Mouse (Mus musculus) hindbrain, embryonic 10.5 days (tissue): ENCODE data around the gene E130308A19Rik. TPM values are rescaled to one million over a fixed set of nuclear protein-coding genes. Genes with fewer than 3 reads are reported as not detected.
A peak's percentile ranks its signal among the peaks of the same experiment; 100 is the strongest.

Source experiments
- DNase-seq: peaks from one replicate; pipeline ENCODE4 v3.0.0-alpha.2; 2017; ENCODE audit warnings: low spot score
- H3K27ac ChIP-seq: fragments of 300-500 bp; sonication (generic); 2 replicates; pipeline ENCODE4 v1.5.1; 2016; ENCODE audit warnings: mild to moderate bottlenecking, moderate library complexity
- H3K27me3 ChIP-seq: fragments of 300-500 bp; sonication (generic); 2 replicates; pipeline ENCODE4 v1.6.1; 2016; ENCODE audit warnings: mild to moderate bottlenecking; ENCODE audit not compliant: poor library complexity, insufficient read depth, severe bottlenecking
- H3K36me3 ChIP-seq: fragments of 300-500 bp; sonication (generic); 2 replicates; pipeline ENCODE4 v1.6.1; 2016; ENCODE audit warnings: mild to moderate bottlenecking, moderate library complexity
- H3K4me1 ChIP-seq: fragments of 300-500 bp; sonication (generic); replicated peaks from 2 replicates; pipeline ENCODE4 v1.6.1; 2016; ENCODE audit warnings: mild to moderate bottlenecking
- H3K4me3 ChIP-seq: fragments of 300-500 bp; sonication (generic); 2 replicates; pipeline ENCODE4 v1.5.1; 2016; ENCODE audit warnings: mild to moderate bottlenecking, moderate library complexity
- H3K9me3 ChIP-seq: fragments of 300-500 bp; sonication (generic); 2 replicates; pipeline ENCODE4 v1.6.1; 2016; ENCODE audit warnings: mild to moderate bottlenecking, moderate library complexity
- WGBS: fragments of 180-500 bp; shearing (Covaris S2); methylation state at CpG from one replicate; pipeline ENCODE4 v1.1.7; 2016; 5-methylcytosine and 5-hydroxymethylcytosine counted together
- polyA plus RNA-seq: library from polyadenylated mRNA; unstranded; fragments of >200 nt; fragmentation: Nextera tagmentation; extraction: Ambion mirVana; gene quantifications from 2 replicates; pipeline ENCODE4 v1.2.1, GENCODE M21; 2016

The E130308A19Rik gene
- polyA plus RNA-seq, 1 experiment from 2014 or later, result 52.3 TPM

DNA sequence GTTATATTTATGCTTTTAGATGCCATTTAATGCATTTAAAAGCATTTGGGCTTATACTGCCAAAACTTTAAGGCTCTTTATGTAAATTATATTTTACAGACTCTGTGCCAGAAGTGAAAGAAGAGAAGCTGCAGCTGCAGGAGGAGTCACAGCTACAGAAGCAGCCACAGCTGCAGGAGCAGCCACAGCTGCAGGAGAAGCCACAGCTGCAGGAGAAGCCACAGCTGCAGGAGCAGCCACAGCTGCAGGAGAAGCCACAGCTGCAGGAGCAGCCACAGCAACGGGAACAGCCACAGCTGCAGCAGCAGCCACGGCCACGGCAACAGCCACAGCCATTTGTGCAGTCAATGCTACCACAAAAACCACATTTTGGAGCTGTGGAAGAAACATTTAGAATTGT lies 15.6 kb upstream of the E130308A19Rik start:
- WGBS, result 78% methylated on average over 3 of the region's 3 CpGs

DNA sequence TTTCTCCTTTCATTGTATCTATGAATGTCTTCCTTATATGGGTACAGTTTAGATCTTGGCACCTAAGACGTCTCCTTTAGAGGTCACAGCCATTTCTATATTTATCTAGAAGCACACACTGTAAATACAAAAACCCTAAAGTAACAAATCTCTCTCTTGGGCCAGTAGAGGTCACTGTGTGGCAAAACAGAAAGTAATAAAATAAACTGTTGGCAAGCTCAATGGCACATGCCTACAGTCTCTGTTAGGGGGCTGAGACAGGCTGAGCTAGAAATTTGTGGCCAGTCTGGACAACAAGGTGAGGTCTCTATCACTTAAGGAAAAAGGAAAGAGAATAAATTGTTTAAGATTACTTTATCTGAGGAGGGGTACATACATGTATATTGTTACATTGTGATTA lies 11.0 kb upstream of the E130308A19Rik start:
- 53% methylated on average over 1 of the region's 1 CpGs for WGBS
- DNase-seq, result no peak

More for the DNA sequence above, 15.6 kb upstream of the E130308A19Rik start:
- DNase-seq, result no peak
- no peaks in the 10 kb centered on the region for H3K9me3 ChIP-seq
- H3K27me3 ChIP-seq, result no peaks in the 10 kb centered on the region
- no peaks in the 10 kb centered on the region for H3K36me3 ChIP-seq
- H3K4me3 ChIP-seq, result no peak overlapping the region
- no peak overlapping the region for H3K27ac ChIP-seq
- H3K4me1 ChIP-seq, result no peaks in the 10 kb centered on the region

DNA sequence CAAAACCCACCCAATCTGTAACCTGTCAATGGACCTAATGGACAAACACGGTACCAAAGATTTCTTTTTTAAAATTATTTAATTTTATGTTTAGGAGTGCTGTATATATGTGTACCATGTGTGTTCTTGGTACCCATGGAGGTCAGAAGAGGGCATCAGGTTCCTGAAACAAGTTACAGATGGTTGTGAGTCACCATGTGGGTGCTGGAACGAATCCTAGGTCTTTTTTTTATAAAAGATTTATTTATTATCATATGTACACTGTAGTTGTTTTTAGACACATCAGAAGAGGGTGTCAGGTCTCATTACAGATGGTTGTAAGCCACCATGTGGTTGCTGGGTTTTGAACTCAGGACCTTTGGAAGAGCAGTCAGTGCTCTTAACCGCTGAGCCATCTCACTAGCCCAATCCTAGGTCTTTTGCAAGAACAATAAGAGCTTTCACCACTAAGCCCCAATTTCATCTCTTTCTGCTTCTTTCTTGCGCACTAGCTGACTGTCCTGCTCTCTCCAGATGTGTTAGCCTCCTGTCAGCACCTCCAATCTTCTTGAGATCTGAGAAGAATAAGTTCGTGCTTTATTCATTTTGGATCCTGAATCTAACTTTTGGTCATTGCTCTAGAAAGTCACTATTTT lies 6.3 kb upstream of the E130308A19Rik start:
- Histone ChIP-seq H3K9me3 (no peaks in the 10 kb centered on the region), H3K4me1 (no peaks in the 10 kb centered on the region), H3K4me3 (no peak overlapping the region), H3K27ac (no peak overlapping the region), H3K27me3 (no peaks in the 10 kb centered on the region), H3K36me3 (no peaks in the 10 kb centered on the region)
- 89% methylated on average over 5 of the region's 5 CpGs for WGBS
- no peak for DNase-seq

More for the DNA sequence above, 11.0 kb upstream of the E130308A19Rik start:
- Histone ChIP-seq H3K4me1 (no peaks in the 10 kb centered on the region), H3K36me3 (no peaks in the 10 kb centered on the region), H3K9me3 (no peaks in the 10 kb centered on the region), H3K27me3 (no peaks in the 10 kb centered on the region), H3K27ac (no peak overlapping the region), H3K4me3 (no peak overlapping the region)

DNA sequence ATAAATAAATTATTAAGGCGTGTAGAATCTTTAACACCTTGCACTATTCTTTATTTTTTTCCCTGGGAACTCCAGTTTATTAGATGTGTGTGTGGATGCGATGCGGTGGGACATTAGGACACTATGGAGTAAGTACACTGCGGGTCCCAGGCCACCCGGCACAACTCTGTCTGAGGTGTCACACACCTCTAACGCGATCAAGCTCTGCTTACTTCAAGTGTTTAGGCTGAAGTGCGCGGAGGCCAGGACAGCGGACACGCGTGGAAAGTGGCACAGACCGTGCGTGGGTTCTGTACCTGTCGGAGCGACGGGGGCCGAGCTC lies 374 bp upstream of the E130308A19Rik start:
- H3K4me1 ChIP-seq, result peaks cover 40% of the 10 kb centered on the region
- no peaks in the 10 kb centered on the region for H3K27me3 ChIP-seq
- peak overlapping the region; percentile 99 for H3K27ac ChIP-seq
- 2% methylated on average over 18 of the region's 18 CpGs for WGBS
- no peaks in the 10 kb centered on the region for H3K36me3 ChIP-seq
- no peaks in the 10 kb centered on the region for H3K9me3 ChIP-seq
- DNase-seq, result no peak
- peak overlapping the region; percentile 94 for H3K4me3 ChIP-seq

DNA sequence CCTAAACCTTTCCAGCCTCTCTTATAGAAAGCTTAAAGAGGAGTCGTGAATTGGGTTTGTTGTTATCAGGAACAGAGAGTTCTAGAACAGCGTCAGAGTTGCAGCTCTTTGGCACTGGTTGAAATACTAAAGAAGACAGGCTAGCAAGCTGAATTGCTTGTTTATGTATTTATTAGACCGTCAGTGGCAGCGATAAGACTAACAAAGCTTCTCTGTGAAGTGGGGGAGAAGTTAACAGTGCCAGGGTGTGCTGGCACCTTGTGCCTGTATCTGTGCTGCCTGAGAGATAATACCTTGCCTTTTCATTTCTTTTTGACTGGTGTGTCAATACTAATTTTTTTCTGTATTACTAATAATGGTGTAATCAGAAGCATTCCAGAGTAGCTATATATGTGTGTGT lies 2.2 kb downstream of the E130308A19Rik start:
- no peak for DNase-seq
- Histone ChIP-seq H3K9me3 (no peaks in the 10 kb centered on the region), H3K27me3 (no peaks in the 10 kb centered on the region), H3K27ac (no peak overlapping the region), H3K4me3 (peak overlapping the region; percentile 29; the same call in 1 of the 2 replicates), H3K36me3 (no peaks in the 10 kb centered on the region), H3K4me1 (peaks cover 61% of the 10 kb centered on the region)
- 70% methylated on average over 4 of the region's 4 CpGs for whole genome bisulfite sequencing

DNA sequence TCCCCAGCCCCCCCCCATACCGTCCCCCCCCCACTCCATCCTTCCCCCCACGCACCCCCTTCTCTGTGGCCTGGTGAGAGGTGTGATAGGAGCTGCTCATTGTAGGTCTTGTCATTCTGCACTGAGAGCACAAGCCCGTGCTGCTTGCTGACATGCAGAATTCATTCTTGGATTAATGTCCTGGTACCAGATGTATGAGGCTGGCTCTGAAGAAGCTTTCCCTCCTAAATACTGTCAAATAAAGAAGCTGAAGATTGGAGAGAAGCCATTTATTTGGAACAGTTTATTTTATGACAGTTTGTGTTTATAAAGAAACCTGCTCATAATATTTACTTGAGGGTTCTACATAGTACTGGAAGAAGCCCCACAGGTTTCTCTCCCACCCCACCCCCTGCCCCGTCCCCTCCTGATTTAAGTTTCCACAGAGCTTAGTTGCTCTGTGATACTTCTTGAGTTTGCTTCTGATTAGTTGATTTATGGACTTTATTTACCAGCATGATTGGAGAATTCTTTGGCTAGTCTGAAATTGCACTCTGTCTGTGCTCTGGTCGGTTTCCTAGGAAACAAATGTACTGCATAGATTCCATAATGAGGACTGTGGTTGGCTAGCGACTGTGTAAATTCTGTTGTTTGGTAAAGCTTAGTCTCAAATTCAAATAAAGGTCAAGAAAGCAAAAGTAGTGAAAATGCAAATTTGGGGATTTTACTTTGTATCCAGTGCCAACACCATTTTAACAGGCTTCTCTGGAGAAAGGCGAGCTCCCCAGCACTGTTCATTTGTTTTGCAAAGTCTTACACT lies 3.3 kb downstream of the E130308A19Rik start:
- DNase-seq, result no peak
- peak overlapping the region; percentile 62 for H3K27ac ChIP-seq
- H3K4me3 ChIP-seq, result peak overlapping the region; percentile 29
- no peaks in the 10 kb centered on the region for H3K27me3 ChIP-seq
- 26% methylated on average over 7 of the region's 7 CpGs for WGBS
- H3K36me3 ChIP-seq, result no peaks in the 10 kb centered on the region
- H3K9me3 ChIP-seq, result no peaks in the 10 kb centered on the region
- peaks cover 67% of the 10 kb centered on the region for H3K4me1 ChIP-seq

DNA sequence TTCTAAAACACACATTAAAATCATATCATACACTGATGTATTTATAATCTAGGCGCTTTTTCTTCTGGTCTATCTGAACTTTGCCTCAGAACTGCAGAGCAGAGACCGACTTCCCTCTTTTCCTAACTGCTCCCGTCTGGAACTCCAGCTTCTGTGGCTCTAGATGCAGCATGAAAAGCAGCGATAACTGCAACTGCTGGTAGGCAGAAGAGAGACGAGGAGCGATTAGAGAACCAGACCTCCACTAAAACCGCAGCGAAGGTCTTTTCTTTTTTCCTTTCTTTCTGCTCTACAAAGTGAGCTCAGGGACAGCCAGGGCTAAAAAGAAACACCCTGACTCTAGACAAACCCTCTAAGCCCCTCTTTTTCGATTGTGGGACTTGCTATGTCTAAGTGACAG lies 4.1 kb downstream of the E130308A19Rik start:
- no peaks in the 10 kb centered on the region for H3K9me3 ChIP-seq
- H3K4me3 ChIP-seq, result no peak overlapping the region
- no peaks in the 10 kb centered on the region for H3K27me3 ChIP-seq
- DNase-seq, result no peak
- H3K4me1 ChIP-seq, result peaks cover 73% of the 10 kb centered on the region
- no peaks in the 10 kb centered on the region for H3K36me3 ChIP-seq
- H3K27ac ChIP-seq, result no peak overlapping the region; the same call in 1 of the 2 replicates
- WGBS, result 64% methylated on average over 9 of the region's 9 CpGs

DNA sequence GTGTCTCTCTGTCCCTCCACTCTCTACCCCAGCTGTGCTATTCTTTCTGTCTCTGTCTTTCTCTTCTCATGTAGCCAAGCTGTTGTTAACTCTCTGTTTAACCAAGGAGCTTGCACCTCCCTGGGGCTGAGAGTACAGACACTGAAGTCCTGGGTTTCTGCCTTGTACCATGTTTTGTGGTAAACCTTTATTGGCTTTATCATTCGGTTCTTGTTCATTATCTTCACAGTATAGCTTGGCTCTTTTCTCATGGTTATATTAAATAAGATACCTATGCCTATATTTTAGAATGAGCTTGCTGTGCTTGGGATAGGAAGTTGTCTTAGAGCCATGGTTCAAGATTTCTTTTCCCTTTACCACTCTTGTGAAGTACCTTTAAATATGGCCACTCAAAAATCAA lies 8.5 kb downstream of the E130308A19Rik start:
- Histone ChIP-seq H3K27me3 (no peaks in the 10 kb centered on the region), H3K4me3 (no peak overlapping the region), H3K4me1 (peaks cover 65% of the 10 kb centered on the region), H3K27ac (no peak overlapping the region), H3K9me3 (no peaks in the 10 kb centered on the region), H3K36me3 (no peaks in the 10 kb centered on the region)
- 69% methylated on average over 1 of the region's 1 CpGs for WGBS
- DNase-seq, result no peak

DNA sequence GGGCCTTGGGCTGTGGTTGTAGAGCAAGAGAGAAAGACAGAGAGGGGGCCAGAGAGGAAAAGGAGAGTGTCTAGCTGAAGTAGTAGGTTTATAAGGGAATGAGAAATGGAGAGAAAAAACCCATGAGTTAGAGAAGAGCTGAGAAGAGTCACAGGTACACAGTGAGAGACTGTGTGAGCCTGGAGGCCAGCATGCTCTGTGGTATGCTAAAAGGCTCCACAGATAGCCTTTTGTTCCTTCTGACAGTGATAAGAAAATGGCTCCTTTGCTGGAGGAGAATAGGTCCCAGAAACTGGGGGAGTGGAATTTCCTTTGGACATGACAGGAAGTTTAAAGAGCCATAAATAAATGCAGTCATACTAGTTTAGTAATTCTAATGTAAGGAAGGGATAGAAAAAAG lies 13.2 kb downstream of the E130308A19Rik start:
- no peak for DNase-seq
- Histone ChIP-seq H3K4me1 (peaks cover 29% of the 10 kb centered on the region), H3K4me3 (no peak overlapping the region)

DNA sequence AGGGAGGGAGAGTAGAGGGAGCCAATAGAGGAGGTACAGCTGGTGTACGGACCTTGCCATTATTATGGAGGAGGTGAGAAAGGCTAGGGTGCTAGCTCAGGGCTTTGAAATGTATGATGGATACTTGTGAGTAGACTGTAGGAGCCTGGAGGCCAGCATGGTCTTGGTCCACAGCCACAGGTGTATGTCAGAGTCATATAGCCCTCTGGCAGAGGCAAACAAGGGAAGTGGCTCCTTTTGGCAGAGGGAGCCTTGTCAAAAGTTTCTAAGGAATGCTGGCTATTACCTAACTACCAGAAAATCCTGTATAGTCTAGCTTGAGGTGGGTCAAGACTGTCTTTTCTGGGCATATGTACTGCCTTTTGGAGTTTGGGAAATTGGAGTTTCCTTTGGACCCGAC lies 14.7 kb downstream of the E130308A19Rik start:
- H3K36me3 ChIP-seq, result no peaks in the 10 kb centered on the region
- no peaks in the 10 kb centered on the region for H3K27me3 ChIP-seq
- DNase-seq, result no peak
- no peak overlapping the region for H3K4me3 ChIP-seq
- no peak overlapping the region; the same call in 1 of the 2 replicates for H3K27ac ChIP-seq
- 94% methylated on average over 2 of the region's 2 CpGs for WGBS
- peaks cover 17% of the 10 kb centered on the region for H3K4me1 ChIP-seq
- H3K9me3 ChIP-seq, result no peaks in the 10 kb centered on the region

More for the DNA sequence above, 13.2 kb downstream of the E130308A19Rik start:
- Histone ChIP-seq H3K36me3 (no peaks in the 10 kb centered on the region), H3K27me3 (no peaks in the 10 kb centered on the region), H3K27ac (peak overlapping the region; percentile 75), H3K9me3 (no peaks in the 10 kb centered on the region)

DNA sequence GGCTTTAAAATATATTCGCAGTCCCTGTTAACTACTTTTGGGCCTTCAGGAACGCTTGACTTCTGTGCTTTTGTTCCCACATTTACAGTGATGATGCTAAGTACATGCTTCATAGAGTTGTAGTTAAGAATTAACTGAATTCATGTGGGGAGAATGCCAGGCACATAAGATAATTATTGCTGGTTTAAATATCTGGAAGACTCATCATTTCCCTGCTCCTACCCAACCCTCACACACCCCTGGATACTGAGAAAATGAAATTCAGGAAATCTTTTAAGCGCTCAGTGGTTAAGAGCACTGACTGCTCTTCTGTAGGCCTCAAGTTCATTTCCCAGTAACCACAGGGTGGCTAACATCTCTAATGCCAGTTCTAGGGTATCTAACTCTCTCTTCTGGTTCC lies 16.0 kb downstream of the E130308A19Rik start:
- H3K4me3 ChIP-seq, result no peak overlapping the region
- no peaks in the 10 kb centered on the region for H3K36me3 ChIP-seq
- DNase-seq, result no peak
- no peaks in the 10 kb centered on the region for H3K27me3 ChIP-seq
- 88% methylated on average over 3 of the region's 3 CpGs for WGBS
- H3K4me1 ChIP-seq, result peaks cover 14% of the 10 kb centered on the region
- no peaks in the 10 kb centered on the region for H3K9me3 ChIP-seq
- no peak overlapping the region for H3K27ac ChIP-seq

DNA sequence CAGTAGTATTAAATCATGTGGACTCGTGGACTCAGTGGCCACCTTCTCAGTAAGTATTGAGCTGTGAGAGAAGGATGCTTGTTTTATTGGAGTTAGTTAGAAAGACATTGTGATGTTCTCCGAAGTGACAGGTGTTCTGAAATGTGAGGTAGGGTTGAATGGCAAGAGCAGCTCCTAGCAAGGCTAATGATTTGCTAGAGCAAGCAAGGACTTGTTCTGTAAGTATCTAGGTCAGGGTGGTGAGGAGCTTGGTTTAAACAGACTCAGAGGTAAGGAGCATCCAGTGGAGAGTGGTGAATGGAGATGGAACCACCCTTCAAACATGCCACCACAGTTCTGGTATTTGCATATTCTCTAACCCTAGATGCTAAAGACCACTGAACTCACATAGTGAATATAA lies 16.6 kb downstream of the E130308A19Rik start:
- Histone ChIP-seq H3K36me3 (no peaks in the 10 kb centered on the region), H3K4me1 (peaks cover 14% of the 10 kb centered on the region), H3K27me3 (no peaks in the 10 kb centered on the region), H3K4me3 (no peak overlapping the region), H3K27ac (no peak overlapping the region), H3K9me3 (no peaks in the 10 kb centered on the region)
- DNase-seq, result no peak
- 91% methylated on average over 2 of the region's 2 CpGs for WGBS

DNA sequence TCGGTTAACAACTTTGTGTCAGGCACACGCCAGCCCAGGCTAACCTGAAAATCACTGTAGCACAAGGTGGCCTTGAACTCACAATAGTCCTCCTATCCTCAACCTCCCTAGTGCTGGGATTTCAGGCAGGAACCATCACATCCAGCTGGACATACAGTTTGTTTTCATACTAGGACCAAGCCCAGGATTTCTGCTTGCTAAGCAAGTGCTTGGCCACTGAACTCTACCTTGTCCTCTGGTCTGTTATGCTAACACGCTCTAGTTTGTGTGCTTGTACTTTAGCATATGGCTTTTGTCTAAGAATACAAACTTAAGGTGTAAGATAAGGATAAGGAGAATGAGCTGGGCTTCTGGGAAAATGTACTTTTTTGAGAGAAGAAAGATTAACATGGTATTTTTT lies 18.4 kb downstream of the E130308A19Rik start:
- Histone ChIP-seq H3K36me3 (no peaks in the 10 kb centered on the region), H3K27ac (no peak overlapping the region), H3K4me3 (no peak overlapping the region), H3K27me3 (no peaks in the 10 kb centered on the region), H3K4me1 (peaks cover 3% of the 10 kb centered on the region), H3K9me3 (no peaks in the 10 kb centered on the region)
- WGBS, result 86% methylated on average over 3 of the region's 3 CpGs
- DNase-seq, result no peak
